18 mouse cellular contexts compared by ENCODE assay signal in the genomic region with DNA sequence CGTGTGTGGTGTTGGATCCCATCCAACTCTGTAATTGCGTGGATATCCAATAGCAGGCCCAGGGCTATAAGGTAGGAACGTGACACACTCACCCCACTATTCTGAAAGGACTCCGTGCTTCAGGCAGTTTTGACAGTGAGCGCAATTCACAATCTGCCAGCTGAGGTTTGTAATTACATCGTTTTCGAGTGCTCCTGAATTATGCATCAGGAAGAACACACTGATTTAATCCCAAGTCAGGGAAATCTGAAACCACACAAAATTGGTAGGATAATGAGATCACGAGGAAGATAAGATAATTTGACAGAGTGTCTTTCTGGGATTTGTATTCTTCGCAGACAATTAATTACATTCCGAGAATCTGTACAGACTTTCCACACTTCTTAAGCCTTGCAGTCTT. TPM values are rescaled to one million over a fixed set of nuclear protein-coding genes. Genes with fewer than 3 reads are reported as not detected.
DNase-seq lines count a peak whose midpoint lies in the region; ATAC-seq and TF ChIP-seq lines count a peak whose summit lies in the region.
"Had no signal": no experiment of that assay in that cellular context is flagged by ENCODE, and none has a peak within 500 bp of the region (broad histone marks: within the 10 kb centered on the region; RNA-seq: fewer than 3 reads in every experiment).

No protein-coding gene starts in this region.

- H3K27ac ChIP-seq in midbrain, embryonic 13.5 days: no peak overlapping the region
- H3K27ac ChIP-seq in midbrain, embryonic 11.5 days (ENCODE audit: low read depth, low read length): no peak overlapping the region
- H3K27ac ChIP-seq in embryonic facial prominence, embryonic 12.5 days: no peak overlapping the region
- H3K27ac ChIP-seq in hindbrain, embryonic 14.5 days: no peak overlapping the region
- H3K27ac ChIP-seq in lung, postnatal 0 days (ENCODE audit: low read length): no peak overlapping the region
- H3K27ac ChIP-seq: kidney, postnatal 0 days; liver, embryonic 15.5 days had no signal

- H3K9me3 ChIP-seq in midbrain, embryonic 13.5 days: no peaks in the 10 kb centered on the region
- no peaks in the 10 kb centered on the region for H3K9me3 ChIP-seq in midbrain, embryonic 11.5 days (ENCODE audit: control insufficient read depth, low read length)
- no peaks in the 10 kb centered on the region for H3K9me3 ChIP-seq in embryonic facial prominence, embryonic 12.5 days
- no peaks in the 10 kb centered on the region for H3K9me3 ChIP-seq in hindbrain, embryonic 14.5 days (ENCODE audit: control insufficient read depth, low read length)
- H3K9me3 ChIP-seq in lung, postnatal 0 days (ENCODE audit: low read length): no peaks in the 10 kb centered on the region
- H3K9me3 ChIP-seq: heart, embryonic 12.5 days; liver, embryonic 15.5 days had no signal

- WGBS in midbrain, embryonic 13.5 days: 17% methylated on average over 10 of the region's 10 CpGs
- WGBS in midbrain, embryonic 11.5 days: 58% methylated on average over 10 of the region's 10 CpGs
- WGBS in embryonic facial prominence, embryonic 12.5 days: 19% methylated on average over 10 of the region's 10 CpGs
- 18% methylated on average over 10 of the region's 10 CpGs for WGBS in hindbrain, embryonic 14.5 days
- WGBS in lung, postnatal 0 days: 40% methylated on average over 10 of the region's 10 CpGs

- H3K36me3 ChIP-seq in midbrain, embryonic 13.5 days: no peaks in the 10 kb centered on the region
- no peaks in the 10 kb centered on the region for H3K36me3 ChIP-seq in midbrain, embryonic 11.5 days (ENCODE audit: control insufficient read depth, insufficient read depth, low read length)
- H3K36me3 ChIP-seq in embryonic facial prominence, embryonic 12.5 days: no peaks in the 10 kb centered on the region
- no peaks in the 10 kb centered on the region for H3K36me3 ChIP-seq in hindbrain, embryonic 14.5 days (replicated peaks; ENCODE audit: control insufficient read depth, insufficient read depth)
- H3K36me3 ChIP-seq in lung, postnatal 0 days (ENCODE audit: insufficient read depth, low read length): no peaks in the 10 kb centered on the region
- H3K36me3 ChIP-seq: heart, embryonic 12.5 days; liver, embryonic 15.5 days had no signal

- TF ChIP-seq EP300 in lung, postnatal 0 days (IDR thresholded peaks at IDR 0.05): no peak

- H3K4me2 ChIP-seq in midbrain, embryonic 13.5 days (replicated peaks): no peak overlapping the region
- H3K4me2 ChIP-seq in midbrain, embryonic 11.5 days: no peak overlapping the region
- H3K4me2 ChIP-seq in embryonic facial prominence, embryonic 12.5 days (replicated peaks): 0 out of 2 replicates have a peak overlapping the region, but pooled peaks have one; percentile 19
- no peak overlapping the region for H3K4me2 ChIP-seq in hindbrain, embryonic 14.5 days (replicated peaks)
- no peak overlapping the region for H3K4me2 ChIP-seq in lung, postnatal 0 days (replicated peaks; ENCODE audit: low read depth, low read length)
- H3K4me2 ChIP-seq: heart, embryonic 12.5 days; liver, embryonic 15.5 days had no signal

- ATAC-seq in midbrain, embryonic 13.5 days: peak; percentile 87
- ATAC-seq in midbrain, embryonic 11.5 days (ENCODE audit: low FRiP score): no peak; the same call in 1 of the 2 replicates
- 0 out of 2 replicates have a peak, but pooled peaks have one; percentile 52 for ATAC-seq in embryonic facial prominence, embryonic 12.5 days (ENCODE audit: insufficient number of reproducible peaks, insufficient read depth, low FRiP score, low TSS enrichment)
- peak; percentile 68; the same call in 1 of the 2 replicates for ATAC-seq in hindbrain, embryonic 14.5 days (ENCODE audit: low FRiP score)
- no peak for ATAC-seq in lung, postnatal 0 days
- ATAC-seq: CD4-positive, CD25-positive, alpha-beta regulatory T cell, adult 4 months had no signal

- H3K9ac ChIP-seq in midbrain, embryonic 13.5 days (replicated peaks): no peak overlapping the region
- no peak overlapping the region for H3K9ac ChIP-seq in midbrain, embryonic 11.5 days (ENCODE audit: low read length)
- H3K9ac ChIP-seq in embryonic facial prominence, embryonic 12.5 days: no peak overlapping the region
- no peak overlapping the region for H3K9ac ChIP-seq in hindbrain, embryonic 14.5 days
- no peak overlapping the region for H3K9ac ChIP-seq in lung, postnatal 0 days (replicated peaks; ENCODE audit: low read depth)
- H3K9ac ChIP-seq: heart, embryonic 12.5 days; liver, embryonic 15.5 days had no signal

- TF ChIP-seq CTCF in lung, postnatal 0 days (IDR thresholded peaks at IDR 0.05): no peak

- DNase-seq in midbrain, embryonic 11.5 days (ENCODE audit: low spot score, missing footprints): no peak
- peak; percentile 74 for DNase-seq in hindbrain, embryonic 14.5 days (ENCODE audit: low spot score)
- DNase-seq in telencephalon, adult 2 months (ENCODE audit: low read depth, low spot score): peak; percentile 9
- DNase-seq in lung, postnatal 0 days (ENCODE audit: low spot score): no peak
- DNase-seq in ovary, adult 18-20 months (ENCODE audit: low spot score): no peak
- DNase-seq: cerebellum, postnatal 14 days; gastrocnemius, postnatal 10 days; lung, postnatal 4 days; right cerebral cortex, postnatal 14 days; thymus, postnatal 14 days had no signal

- no peak overlapping the region for H3K4me3 ChIP-seq in midbrain, embryonic 13.5 days (replicated peaks)
- H3K4me3 ChIP-seq in midbrain, embryonic 11.5 days (ENCODE audit: low read depth, low read length): no peak overlapping the region
- no peak overlapping the region for H3K4me3 ChIP-seq in embryonic facial prominence, embryonic 12.5 days
- H3K4me3 ChIP-seq in hindbrain, embryonic 14.5 days (replicated peaks; ENCODE audit: low read length): no peak overlapping the region
- no peak overlapping the region for H3K4me3 ChIP-seq in lung, postnatal 0 days (ENCODE audit: low read depth, low read length)
- H3K4me3 ChIP-seq: erythroblast, embryonic 14.5 days; heart, embryonic 12.5 days; liver, embryonic 15.5 days; myocyte had no signal

- peaks cover 46% of the 10 kb centered on the region for H3K4me1 ChIP-seq in midbrain, embryonic 13.5 days (replicated peaks)
- peaks cover 19% of the 10 kb centered on the region for H3K4me1 ChIP-seq in midbrain, embryonic 11.5 days (ENCODE audit: control insufficient read depth, insufficient read depth, low read length)
- peaks cover 19% of the 10 kb centered on the region for H3K4me1 ChIP-seq in embryonic facial prominence, embryonic 12.5 days
- peaks cover 25% of the 10 kb centered on the region for H3K4me1 ChIP-seq in hindbrain, embryonic 14.5 days (replicated peaks; ENCODE audit: control insufficient read depth, insufficient read depth, low read length)
- peaks cover 1% of the 10 kb centered on the region; the same call in 1 of the 2 replicates for H3K4me1 ChIP-seq in lung, postnatal 0 days (ENCODE audit: insufficient read depth, low read depth, low read length)

- peaks cover 46% of the 10 kb centered on the region for H3K27me3 ChIP-seq in midbrain, embryonic 13.5 days
- H3K27me3 ChIP-seq in midbrain, embryonic 11.5 days (ENCODE audit: control insufficient read depth, insufficient read depth, low read length): peaks cover 24% of the 10 kb centered on the region
- peaks cover 31% of the 10 kb centered on the region for H3K27me3 ChIP-seq in embryonic facial prominence, embryonic 12.5 days
- H3K27me3 ChIP-seq in hindbrain, embryonic 14.5 days (ENCODE audit: control insufficient read depth, insufficient read depth, low read length): peaks cover 30% of the 10 kb centered on the region
- no peaks in the 10 kb centered on the region for H3K27me3 ChIP-seq in lung, postnatal 0 days (replicated peaks; ENCODE audit: insufficient read depth, low read length)

RNA-seq across cellular contexts. Expression of gene Prr15, which starts 6.1 kb away (rescaled TPM):
- polyA plus RNA-seq in midbrain, embryonic 13.5 days (2015; fragmentation: Nextera tagmentation; extraction: Ambion mirVana): 1.6 TPM in 2 replicates
- 0.54 and 0.97 TPM in 2 replicates for polyA plus RNA-seq in midbrain, embryonic 11.5 days (2014; fragmentation: Nextera tagmentation; extraction: Ambion mirVana)
- 2.3 and 4.1 TPM in 2 replicates for polyA plus RNA-seq in embryonic facial prominence, embryonic 12.5 days (2016; fragmentation: Nextera tagmentation; extraction: Ambion mirVana)
- polyA plus RNA-seq in hindbrain, embryonic 14.5 days (2014; fragmentation: Nextera tagmentation; extraction: Ambion mirVana): 1.1 and 1.6 TPM in 2 replicates
- polyA plus RNA-seq in lung, postnatal 0 days (2015; fragmentation: Nextera tagmentation; extraction: Ambion mirVana): 6.8 and 7.6 TPM in 2 replicates
- polyA plus RNA-seq: erythroblast, embryonic 14.5 days had no signal

Comparison
In these comparisons a context has a peak if more than half of its experiments do, and no peak if none do; other contexts are left out.
1. ATAC-seq: peak in midbrain, embryonic 13.5 days (single experiment), embryonic facial prominence, embryonic 12.5 days (single experiment) and hindbrain, embryonic 14.5 days (single experiment); none in midbrain, embryonic 11.5 days (single experiment) and lung, postnatal 0 days (single experiment).
2. DNase-seq: peak in hindbrain, embryonic 14.5 days (single experiment) and telencephalon, adult 2 months (single experiment); none in midbrain, embryonic 11.5 days (single experiment), lung, postnatal 0 days (single experiment) and ovary, adult 18-20 months (single experiment).